Mouse (Mus musculus) cortical plate, adult 2 months (tissue): ENCODE results near the gene Dact2.

ENCODE experiments used
- CTCF ChIP-seq: fragments of 200-500 bp; IDR thresholded peaks from 2 replicates; pipeline ENCODE4 v1.5.1; 2011; ENCODE audit warnings: mild to moderate bottlenecking, control low read depth, low read length; ENCODE audit not compliant: insufficient read depth; ENCODE audit errors: extremely low read depth
- POLR2A ChIP-seq: fragments of 200-500 bp; IDR thresholded peaks from 2 replicates; pipeline ENCODE4 v1.6.1; 2011; ENCODE audit warnings: mild to moderate bottlenecking, low read length, control low read depth; ENCODE audit not compliant: insufficient read depth; ENCODE audit errors: extremely low read depth

GRCm38 (mm10) chr17:14174401-14174800, 29.7 kb downstream of the Dact2 start:
- TF ChIP-seq POLR2A (no peak), CTCF (no peak)
